Mouse (Mus musculus) T-cell, adult 2 months (primary cell): Measurements from ENCODE around the gene Fam20c.

Experiments
- DNase-seq: peaks from one replicate; pipeline ENCODE4 v3.0.0; 2022; ENCODE audit warnings: low spot score

Fam20c gene

DNA sequence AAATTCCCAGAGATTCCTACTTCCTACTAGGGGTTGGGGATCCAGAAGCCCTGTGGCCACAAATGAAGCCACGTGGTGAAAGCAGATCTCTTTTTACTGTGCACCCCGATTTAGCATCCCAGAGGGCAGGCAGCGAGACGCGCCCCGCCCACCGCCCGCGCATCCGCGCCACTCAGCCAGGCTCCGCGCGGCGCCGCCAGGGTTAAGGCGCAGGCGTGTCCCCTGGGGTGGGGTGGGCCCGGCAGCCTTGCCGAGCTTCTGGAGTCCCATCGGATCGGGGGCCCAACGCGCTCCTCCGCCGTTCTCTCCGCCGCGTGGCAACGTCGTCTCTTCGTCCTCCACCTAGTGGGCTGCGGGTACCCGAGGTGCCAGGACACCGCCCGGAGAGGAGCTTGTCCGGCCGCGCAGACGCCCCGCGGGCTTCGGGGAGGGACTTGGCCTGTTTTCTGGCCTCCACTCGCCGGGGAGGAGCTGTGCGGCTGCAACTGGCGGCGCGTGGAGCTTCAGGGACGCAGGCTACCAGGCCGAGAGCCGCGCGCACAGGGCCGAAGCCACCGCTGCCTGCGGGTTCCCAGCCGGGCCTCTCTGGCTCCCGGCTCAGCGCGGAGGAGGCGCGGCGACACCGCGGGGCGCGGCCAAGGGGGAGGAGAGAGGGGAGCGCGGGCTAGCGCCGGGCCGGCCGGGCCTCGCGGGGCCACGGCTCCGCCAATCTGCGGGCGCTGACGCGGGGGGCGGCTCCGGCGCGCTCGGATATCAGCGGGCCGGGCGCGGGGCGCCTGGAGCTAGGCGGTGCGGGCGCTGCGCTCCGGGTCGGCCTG, at the start of gene Fam20c:
Gene Fam20c, plus strand, starts transcription at position 212 of the 818 bp plus-strand sequence.
- no peak for DNase-seq

DNA sequence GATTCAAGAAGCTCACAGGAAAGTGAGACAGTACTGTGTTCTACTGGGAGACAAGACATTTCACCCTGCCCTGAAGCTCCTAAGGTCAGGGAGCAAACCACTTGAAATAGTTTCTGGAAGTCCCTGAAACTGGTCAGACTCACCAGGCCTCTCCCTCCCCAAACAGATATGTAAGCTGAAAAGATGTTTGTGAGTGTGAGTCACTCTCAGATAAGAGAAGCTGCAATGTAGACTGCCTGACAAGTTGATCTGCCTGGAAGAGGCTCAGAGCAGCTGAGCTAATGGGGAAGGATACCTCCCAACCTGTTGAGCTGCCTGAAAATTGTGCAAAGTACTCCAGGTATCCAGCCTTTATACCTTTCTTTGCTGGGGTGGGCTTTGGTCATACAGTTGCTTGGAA, 46.9 kb upstream of the Fam20c start:
- no peak for DNase-seq

- no peak for DNase-seq
Observed at GRCm38 (mm10) chr5:138708591-138708990, 45.7 kb upstream of the Fam20c start.

GRCm38 (mm10) chr5:138715561-138716095, 38.7 kb upstream of the Fam20c start:
- DNase-seq, result no peak

- DNase-seq, result no peak
Observed at GRCm38 (mm10) chr5:138720329-138721190, 33.8 kb upstream of the Fam20c start.

DNA sequence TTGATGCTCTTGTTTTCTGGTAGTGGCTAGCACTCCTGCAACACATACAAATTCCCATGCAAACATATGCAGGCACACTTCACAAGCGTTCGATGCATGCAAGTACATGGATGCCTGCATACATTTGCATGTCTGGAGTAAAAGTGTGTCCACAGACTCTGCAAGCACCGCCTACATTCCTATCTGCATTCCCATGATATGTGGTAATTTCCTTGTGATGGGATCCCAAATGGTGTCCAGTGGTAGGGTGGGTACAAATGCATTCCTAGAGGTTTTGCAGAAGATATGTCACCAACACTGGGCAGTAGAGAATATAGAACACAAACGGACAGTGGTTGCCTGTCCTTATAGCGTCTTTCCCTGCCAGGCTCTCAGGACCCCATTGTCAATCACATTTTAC, 29.9 kb upstream of the Fam20c start:
- no peak for DNase-seq

- no peak for DNase-seq
Observed at GRCm38 (mm10) chr5:138725151-138725550, 29.2 kb upstream of the Fam20c start.

- no peak for DNase-seq
Observed at GRCm38 (mm10) chr5:138730863-138731262, 23.5 kb upstream of the Fam20c start.

- DNase-seq, result no peak
Observed at GRCm38 (mm10) chr5:138733317-138733899, 20.9 kb upstream of the Fam20c start.

GRCm38 (mm10) chr5:138734018-138734417, 20.3 kb upstream of the Fam20c start:
- no peak for DNase-seq

DNA sequence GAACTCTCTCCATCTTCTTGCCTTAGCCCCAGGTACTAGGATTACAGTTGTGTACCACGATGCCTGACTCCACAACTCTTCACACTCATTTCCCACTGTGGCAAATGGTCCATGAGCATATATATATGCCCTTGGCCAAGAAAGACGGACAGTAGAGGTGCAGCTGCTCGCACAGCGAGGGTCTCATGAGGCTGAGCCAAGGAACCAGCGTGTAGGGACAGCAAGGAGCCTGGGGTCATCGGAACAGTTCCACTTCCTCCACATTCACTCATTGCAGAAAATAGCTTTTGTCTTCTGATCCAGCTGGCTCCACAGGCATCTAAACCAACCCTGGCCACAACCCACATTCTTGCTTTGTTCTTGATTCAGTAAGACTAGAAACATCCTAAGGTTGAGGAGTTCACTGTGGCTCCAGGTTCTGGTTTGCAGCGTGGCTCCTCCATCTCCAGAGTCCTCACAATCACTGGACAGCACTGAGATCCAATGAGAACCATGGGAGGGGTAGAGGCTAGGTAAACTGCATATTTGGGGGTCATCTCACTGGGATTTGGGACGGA, 19.0 kb upstream of the Fam20c start:
- no peak for DNase-seq

GRCm38 (mm10) chr5:138740150-138740549, 14.2 kb upstream of the Fam20c start:
- no peak for DNase-seq

DNA sequence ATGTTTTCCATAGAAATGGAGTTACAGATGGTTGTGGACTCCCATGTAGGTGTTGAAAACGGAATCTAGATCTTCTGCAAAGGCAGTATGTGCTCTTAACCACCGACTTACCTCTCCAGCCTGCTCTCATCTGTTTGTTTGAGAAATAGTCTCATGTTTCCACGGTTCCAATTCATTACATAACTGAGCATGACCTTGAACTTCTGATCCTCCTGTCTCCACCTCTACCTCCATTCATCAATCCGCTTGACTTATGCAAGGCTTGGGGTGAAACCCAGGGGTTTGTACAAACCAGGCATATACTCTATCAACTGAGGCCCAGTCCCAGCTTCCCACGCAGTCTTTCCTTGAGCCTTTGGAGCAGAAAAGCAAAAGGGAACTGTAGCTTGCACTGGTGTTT, 12.8 kb upstream of the Fam20c start:
- DNase-seq, result no peak

- no peak for DNase-seq
Observed at GRCm38 (mm10) chr5:138742281-138742680, 12.0 kb upstream of the Fam20c start.

GRCm38 (mm10) chr5:138743631-138744030, 10.7 kb upstream of the Fam20c start:
- DNase-seq, result no peak

DNA sequence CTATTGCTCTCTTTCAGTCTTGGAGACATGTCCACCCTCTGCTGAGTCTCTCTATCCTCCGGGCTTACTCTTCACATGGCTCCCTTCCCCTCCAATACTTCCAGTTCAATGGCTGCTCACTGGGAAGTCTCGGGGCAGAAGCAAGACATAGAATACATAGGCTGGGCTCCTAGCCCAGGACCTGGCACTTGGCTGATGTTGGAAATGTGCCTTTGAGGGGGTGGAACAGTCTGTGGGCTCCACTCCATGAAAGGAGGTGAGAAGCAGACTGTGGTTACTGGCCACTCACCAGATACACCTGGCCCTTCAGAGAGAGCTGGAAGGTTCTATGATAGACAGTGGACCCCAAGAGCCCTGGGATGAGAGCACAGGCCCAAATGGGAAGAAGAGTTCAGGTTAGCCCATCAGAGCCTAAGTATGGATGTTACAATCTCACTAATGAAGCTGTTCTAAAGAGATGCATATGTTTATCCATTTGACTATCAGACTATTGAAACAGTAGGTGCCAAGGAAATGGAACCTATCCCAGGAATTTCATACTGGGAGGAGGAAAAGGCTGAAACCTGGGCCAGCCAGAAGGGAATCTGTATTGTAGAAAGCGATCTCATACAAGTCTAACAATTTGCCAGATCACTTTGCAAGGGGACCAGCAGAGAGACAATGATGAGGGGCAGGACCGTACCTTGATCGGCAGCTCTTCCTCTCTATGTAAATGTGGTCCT, 8.8 kb upstream of the Fam20c start:
- DNase-seq, result no peak

- no peak for DNase-seq
Observed at GRCm38 (mm10) chr5:138753269-138753668, 1.0 kb upstream of the Fam20c start.

- DNase-seq, result no peak
Observed at GRCm38 (mm10) chr5:138753946-138754302, 390 bp upstream of the Fam20c start.

DNA sequence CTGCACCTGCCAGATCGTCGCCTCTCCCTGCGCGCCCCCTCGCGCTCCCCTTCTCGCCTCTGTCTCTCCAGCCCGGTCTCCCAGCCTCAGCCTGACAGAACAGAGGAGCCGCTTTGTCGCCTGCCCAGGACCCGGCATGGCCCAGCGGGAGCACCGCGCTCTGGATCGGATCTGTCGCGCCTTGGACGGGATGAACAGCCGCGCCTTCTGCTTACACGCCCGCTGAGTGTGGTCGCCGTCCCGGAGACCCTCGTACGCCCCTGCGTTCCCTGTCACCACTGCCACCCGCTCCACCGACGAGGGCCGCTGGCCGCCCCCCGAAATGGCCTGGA, 773 bp downstream of the Fam20c start:
- no peak for DNase-seq

DNA sequence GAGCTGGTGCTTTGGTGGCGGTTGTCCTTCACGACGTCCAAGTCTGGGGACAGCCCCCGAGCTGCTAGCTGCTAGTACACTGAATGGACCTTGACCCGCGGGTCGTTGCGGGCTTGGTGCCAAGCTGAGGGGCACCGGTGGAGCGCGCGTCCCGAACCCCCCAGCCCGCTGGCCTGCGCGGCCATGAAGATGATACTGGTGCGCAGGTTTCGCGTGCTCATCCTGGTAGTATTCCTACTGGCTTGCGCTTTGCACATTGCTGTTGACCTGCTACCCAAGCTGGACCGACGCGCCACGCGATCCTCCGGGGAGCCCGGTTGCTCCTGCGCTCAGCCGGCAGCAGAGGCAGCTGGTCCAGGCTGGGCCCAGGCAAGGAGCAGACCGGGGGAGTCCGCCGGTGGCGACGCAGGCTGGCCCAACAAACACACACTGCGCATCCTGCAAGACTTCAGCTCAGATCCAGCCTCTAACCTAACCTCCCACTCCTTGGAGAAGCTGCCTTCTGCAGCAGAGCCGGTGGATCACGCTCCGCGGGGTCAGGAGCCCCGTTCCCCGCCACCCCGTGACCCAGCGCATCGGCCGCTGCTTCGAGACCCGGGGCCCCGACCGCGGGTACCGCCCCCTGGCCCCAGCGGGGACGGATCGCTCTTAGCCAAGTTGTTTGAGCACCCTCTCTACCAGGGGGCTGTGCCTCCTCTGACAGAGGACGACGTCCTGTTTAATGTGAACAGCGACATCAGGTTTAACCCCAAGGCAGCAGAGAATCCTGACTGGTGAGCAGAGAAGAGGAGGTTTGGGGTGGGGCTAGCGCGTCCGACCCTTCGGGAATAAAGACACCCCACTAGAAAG, 1.4 kb downstream of the Fam20c start:
- no peak for DNase-seq
